Mouse (Mus musculus) thymus, postnatal 25 days (tissue): Measurements from ENCODE around the gene Cbs.
A peak's percentile ranks its signal among the peaks of the same experiment; 100 is the strongest.

Experiments used
- DNase-seq: peaks from one replicate; pipeline ENCODE4 v3.0.0; 2022

Cbs gene

DNA sequence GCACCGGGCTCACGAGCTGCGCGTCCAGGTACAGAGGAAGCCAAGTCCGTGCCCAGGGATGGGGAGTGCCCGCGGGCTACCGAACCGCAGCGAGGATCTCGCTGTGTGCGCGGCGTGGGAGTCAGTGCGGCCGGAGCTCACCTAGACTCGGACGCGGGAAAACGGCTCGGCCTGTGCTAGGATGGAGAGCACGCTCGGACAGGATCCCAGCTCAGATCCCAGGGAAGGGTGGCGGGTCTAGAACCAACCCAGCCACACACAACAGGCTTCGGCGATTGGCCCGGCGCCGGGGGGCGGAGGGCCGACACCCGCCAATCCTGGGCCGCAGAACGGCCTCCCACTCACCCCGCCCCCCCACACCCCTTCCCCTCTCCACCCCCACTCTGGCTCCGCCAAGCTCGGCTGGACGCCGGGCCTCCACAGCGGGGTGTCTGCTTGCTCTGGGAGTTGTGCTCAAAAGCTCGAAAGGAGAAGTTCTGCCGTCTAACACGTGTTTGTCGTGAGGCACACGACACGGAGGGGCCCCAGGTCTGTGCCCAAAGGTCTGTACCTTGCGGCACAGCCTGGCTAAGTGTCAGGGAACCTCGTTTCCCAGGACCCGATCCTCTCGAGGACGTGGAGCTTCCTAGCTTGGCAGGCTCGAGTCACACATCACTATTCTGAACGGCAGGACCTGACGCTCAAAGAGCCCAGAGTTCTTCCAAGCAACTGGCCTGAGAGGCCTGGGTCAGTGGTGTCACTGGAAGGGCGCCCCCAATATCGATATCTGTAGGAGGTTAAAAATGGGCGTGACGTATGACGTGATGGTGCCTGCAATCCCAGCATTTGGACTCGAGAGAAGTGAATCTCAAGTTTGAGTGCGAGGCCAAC lies at the start of gene Cbs:
Gene Cbs, minus strand, starts transcription at position 297 of the 870 bp plus-strand sequence.
- DNase-seq = peak; percentile 47

DNA sequence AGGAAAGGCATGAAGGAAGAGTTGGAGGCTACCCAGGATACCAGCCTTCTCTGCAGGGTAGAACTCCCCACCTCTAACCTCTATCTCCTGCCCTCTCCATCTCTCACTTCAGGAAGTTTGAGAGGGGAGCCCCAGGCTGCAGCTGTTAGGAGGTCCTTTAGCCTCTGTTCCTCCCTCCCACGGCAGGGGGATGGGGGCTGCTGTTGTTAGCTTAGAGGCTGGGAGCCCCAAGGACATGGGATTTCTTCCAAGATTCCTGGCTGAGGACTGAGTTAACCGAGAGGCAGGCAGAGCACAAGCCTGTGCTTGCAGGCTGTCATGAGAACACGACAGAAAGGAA lies 49.2 kb upstream of the Cbs start:
- no peak for DNase-seq

DNA sequence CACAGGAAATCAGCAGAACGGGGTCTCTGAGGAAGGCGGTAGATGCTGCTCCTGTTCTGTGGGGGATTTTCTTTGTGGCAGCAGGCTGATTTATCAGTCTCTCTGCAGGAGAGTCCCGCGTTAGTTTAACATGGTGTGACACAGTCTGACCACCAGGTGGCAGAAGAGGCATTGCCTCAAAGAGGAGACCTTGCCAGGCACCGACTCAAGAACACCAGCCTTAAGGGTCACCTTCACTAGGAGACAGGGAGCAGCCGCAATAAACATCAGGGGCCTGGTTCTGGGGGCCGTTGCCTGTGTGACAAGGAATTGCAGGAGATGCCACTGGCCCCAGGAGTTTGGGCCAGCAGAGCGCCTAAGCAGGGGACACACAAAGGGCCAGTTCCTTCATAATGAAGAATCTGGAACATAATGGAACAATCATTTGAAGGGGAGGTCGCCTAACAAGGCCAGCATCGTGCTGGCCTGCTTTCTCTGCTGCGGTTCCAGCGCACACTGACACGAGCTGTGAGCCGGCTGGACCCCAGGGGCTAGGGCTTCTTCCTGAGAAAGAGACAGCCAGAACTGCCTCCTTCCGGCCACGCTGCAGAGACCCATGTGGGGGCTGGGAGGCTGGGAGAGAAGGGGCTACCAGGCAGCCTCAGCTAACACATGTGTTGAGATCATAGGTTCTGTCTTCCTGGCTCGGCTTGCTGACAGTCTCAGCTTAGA lies 48.6 kb upstream of the Cbs start:
- DNase-seq = peak; percentile 79

DNA sequence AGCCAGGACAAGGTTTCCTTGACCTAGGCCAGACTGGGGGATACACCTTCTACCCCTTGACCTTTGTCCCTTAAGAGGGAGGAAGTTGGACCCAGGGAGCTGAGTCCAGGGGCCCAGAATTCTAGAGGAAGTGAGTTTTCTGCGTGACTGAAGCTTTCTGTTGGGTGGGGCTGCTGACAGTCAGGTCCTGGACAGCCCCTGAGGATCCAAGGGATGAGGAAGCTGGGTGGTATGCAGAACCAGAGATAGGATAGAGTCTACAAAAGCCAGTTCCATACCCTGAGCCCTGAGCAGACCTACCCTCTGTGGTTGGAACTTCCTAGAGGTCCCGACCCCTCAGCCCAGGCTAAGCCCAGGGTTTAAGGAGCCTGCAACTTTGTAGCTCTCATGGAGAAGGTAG lies 43.4 kb upstream of the Cbs start:
- DNase-seq = no peak

DNA sequence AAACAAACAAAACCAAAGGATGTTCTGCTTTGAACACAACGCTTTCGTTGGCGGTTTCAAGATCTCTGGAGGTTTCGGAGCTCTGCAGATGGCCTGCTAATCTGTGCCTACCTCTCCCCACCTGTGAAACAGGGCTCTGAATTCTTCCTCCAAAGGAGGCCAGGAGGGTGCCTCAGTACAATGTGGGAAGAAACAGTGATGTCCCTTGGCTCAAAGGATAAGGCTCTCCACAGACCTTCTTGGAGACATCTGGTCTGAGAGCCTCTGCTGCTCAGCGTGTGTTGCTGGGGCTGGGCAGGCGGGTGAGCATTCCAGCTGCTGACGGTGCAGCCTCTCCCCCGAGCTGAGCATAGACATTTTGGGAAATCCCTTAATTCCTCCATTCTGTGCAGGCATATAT lies 40.5 kb upstream of the Cbs start, which contains the start of gene Cryaa:
Gene Cryaa, plus strand, starts transcription at position 301 of the 400 bp plus-strand sequence.
- no peak for DNase-seq

DNA sequence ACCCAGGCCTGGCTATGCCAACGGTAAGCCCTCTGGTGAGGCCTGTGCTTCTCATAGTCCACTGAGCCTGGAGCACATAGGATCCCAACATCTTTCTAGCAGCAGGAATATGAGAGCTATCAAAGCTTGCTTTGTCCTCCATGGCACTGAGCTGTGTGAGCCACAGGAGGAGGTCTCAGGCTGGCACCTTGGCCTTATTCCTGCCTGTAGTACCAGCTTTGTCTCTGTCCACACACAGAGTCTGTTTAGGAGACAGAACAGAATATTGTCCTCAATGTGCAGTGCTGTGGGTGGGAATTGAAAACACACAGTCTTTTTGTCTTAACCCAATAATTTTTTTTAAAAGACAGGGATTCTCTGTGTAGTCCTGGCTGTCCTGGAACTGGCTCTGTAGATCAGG lies 37.4 kb upstream of the Cbs start:
- no peak for DNase-seq

DNA sequence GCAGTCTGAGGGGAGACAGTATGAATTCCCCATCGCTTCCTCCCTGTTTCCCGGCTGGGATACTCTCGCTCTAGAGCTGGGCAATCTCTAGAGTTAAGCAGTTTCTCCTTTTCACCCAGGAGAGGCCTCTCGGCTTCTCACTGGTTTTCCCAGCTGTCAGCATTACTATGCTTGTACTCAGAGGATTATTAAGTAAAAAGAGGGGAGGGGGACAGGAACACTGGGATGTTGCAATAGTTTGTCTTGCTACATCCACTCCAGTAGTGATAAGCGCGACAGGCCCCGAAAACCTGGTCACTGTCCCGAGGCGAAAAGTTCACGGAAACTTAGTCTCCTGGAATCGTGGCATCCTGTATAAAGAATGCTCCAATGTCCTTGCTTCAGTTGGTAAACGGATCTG lies 35.2 kb upstream of the Cbs start:
- DNase-seq = no peak

DNA sequence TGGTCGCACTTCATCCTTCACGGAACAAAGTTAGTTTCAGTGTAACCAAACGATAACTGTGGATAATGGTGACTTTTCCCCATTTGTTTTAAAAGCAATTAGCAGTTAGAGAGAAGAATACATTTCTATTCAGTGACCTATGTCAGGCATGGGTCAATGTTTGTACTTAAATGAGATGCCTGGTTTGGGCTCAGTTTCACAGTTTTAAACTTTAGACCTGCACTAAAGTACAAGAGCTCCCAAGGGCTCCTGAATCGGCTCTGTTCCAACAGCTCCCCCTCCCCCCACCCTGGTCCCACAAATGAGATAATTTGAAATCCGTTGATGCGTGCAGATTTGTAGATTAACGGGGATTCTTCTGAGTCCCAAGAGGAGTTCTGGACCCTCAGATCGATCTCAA lies 34.7 kb upstream of the Cbs start:
- no peak for DNase-seq

DNA sequence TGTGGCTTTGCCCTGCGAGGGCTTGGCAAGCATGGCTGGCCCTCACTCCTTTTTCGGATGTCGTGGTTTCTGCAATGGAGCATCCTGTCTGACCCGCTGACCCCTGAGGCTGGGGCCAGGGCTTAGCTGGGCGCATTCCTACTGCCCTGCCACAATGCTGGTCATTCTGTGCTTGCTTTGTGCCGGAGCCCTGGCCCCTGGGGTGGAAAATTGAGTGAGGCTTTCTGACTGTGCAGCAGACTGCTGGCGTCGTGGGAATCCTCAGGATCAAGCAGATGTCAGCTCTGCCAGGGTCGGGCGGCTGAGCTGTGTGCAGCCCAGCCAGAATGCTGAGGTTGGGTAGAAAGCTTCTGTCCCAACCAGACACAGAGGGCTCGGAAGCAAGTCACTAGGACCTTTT lies 33.1 kb upstream of the Cbs start:
- DNase-seq = no peak

DNA sequence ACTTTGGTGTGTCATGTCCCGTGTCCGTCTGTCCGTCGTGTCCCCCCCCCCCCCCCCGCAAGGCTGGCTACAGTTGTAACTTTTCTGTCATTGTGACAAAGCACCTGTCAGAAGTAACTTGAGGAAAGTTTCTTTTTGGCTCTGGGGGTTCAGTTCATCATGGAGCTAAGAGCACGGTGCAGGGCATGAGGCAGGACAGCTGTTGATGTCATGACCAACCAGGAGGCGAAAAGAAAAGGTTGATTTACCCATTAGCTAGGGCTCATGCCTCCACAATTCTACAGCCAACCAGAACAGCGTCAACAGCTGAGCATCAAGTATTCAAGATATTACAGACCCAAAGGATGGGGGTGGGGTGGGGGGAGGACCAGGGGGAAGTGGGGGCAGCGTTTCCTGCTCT lies 31.3 kb upstream of the Cbs start:
- no peak for DNase-seq

DNA sequence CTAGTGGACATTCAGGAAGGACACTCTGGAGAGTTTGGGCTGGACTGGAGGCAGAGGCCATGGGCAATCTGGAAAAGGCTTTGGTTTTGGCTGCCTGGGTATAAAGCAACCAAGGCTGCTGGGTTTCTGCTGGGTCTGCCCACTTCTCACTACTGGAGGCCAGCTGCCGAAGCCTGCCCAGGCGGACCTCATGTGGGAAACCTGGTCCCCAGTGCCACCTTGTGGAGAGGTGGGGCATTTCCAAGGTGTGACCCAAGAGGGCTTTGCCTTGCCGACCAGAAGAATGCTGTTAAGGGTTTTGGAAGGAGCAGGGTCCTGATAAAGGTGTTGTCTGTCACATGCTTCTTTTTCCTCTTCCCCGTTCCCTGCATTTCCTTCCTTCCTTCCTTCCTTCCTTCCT lies 27.7 kb upstream of the Cbs start:
- DNase-seq = peak; percentile 89

DNA sequence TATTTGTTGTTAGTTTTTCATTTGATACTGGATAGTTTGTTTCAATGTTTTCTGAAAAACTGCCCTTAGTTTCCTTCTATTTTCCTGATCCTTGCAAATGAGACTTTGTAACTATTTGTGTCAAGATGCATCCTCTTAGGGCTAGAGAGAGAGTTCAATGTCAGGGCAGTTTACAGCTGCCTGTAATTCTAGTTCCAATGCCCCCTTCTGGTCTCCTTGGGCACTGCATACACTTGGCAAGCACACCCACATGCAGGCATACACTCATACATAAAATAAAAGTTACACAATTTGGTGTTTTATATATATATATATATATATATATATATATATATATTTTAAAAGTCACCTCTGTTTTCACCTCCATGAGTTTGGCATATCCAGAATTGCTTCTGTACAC lies 25.8 kb upstream of the Cbs start:
- DNase-seq = no peak

DNA sequence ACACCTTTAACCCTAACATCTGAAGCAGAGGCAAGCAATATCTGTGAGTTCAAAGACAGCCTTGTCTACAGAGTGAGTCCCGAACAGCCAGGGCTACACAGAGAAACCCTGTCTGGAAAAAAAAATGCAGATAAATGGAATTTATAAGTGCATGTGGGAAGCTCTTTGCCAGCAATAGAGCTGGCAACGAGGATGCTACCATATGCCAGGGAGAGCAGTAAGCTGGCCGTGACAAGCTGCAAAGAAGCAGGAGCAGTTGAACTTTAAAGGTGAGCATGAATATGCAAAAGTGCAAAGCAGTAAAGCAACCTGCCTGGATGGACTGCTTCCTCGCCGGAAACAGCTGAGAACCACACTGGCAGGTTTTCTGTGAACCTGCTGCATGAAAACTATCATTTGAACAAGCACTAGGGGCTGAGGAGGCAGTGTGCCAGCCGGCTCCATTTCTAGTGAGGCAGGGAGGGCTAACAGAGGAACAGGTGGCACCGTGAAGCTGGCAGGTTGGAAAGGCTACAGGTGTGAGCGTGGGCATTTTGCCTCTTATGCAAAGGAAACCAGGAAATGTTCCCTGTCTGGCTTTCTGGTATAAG lies 23.7 kb upstream of the Cbs start:
- DNase-seq = no peak

DNA sequence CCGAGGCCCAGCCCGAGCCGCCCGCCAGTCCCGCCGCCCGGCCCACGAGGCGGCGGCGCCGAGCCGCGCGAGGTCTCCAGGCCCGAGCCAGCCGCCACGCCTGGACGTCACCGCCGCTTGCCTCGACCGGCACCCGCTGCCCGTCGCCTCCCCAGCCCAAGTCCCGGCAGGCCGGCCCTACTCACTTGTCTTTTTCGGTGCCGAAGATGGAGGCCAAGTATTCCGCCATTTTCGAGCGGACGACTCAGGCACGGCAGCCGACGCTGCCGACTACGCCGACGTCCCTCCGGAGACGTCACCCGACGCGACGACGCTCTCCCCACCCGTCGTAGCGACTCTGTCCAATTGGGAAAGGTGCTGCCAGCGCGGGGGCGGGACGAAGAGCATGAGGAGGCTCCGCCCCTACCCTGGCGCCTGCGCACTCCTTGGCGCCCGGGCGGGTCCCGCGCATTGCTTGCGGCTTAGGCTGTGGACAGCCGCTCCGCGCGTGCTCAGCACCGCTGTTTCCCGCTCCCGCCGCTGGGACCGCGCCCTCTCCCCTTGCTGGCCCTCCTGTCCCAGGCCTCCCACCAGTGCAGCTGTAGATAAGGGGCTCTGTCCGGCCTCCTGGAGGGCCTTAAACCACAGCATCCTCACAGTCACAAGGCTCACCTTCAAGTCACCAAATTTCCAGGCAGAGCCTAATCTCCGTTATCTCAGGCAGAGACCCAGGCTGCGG lies 21.6 kb upstream of the Cbs start, which contains the start of gene U2af1:
Gene U2af1, minus strand, starts transcription at position 425 of the 718 bp plus-strand sequence.
- DNase-seq = peak; percentile 98

DNA sequence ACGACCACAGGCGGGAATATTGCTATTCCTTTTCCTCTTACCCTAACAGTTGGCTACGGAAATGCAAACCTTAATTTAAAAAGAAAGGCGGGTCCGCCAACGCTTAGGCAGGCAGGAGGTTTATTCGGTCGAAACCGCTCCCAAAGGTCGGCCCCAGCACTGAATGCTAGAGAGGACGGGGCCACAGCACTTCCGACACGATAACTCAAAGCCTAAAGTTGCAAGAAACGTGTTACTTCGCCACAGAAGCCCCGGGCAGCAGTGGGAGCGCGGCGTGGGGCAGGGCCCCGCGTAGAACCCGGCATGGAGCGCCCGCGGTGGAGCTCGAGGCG lies 21.1 kb upstream of the Cbs start:
- DNase-seq = no peak

DNA sequence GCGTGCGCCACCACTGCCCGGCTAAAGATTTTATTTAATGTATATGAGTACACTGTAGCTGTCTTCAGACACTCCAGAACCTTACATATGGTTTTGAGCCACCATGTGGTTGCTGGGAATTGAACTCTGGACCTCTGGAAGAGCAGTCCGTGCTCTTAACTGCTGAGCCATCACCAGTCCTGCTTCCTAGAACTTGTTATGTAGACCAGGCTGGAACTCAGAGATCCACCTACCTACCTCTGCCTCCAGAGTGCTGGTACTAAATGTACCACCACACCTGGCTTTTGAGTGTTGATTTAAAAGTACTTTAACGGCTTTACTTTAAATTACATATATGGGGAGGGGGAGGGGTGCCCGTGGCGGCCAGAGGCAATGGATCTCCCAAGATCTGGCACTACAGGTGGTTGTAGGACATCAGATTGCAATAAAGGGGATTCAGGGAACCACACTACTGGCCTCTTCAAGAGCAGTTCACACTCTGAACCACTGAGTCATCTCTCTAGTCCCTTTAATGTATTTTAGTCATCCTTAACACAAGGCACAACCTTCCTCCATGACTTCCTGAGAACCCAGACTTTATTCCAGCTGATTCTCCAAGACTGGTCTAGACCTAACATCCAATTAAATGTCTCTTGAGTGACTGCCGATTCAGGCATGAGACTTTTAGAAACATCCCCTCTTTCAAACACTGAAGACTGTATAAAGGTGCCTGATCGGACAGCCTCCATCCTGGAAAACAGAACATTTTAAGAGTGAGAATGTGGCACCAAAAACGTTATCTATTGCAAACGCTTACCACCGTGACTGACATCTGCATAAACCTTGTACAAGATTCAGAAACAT lies 20.3 kb upstream of the Cbs start:
- DNase-seq = no peak

DNA sequence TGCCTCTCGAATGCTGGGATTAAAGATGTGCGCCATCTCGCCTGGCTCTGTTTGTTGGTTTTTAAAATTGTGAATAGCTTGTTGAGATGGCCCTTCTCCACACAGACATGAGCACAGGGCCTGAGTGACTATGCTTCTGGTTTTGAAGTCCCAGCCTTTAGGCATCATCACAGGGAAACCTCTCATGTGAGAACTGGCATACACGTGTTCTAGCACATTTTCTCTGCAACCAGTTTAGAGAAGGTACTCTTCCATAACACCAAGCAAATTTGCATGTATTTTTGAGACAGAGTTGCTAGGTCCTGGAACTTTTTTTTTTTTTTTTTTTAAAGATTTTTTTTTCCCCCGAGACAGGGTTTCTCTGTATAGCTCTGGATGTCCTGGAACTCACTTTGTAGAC lies 19.6 kb upstream of the Cbs start:
- no peak for DNase-seq

DNA sequence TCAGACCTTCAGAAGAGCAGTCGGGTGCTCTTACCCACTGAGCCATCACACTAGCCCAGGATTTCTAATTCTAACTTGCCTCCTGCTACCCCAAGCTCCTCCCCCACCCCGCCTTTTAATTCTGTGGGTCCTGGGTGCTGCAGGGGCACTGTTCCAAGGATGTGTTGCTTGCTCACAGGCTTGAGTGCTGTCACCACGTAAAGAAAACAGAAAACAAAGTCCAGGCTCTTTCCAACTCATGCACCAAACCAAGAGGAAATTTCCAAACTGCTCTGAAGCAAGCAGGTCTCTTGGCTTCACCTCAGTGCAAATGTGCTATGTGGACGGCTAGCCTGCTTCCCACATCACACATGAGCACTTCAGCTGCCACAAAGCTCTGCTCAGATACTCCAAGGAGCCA lies 18.3 kb upstream of the Cbs start:
- no peak for DNase-seq

DNA sequence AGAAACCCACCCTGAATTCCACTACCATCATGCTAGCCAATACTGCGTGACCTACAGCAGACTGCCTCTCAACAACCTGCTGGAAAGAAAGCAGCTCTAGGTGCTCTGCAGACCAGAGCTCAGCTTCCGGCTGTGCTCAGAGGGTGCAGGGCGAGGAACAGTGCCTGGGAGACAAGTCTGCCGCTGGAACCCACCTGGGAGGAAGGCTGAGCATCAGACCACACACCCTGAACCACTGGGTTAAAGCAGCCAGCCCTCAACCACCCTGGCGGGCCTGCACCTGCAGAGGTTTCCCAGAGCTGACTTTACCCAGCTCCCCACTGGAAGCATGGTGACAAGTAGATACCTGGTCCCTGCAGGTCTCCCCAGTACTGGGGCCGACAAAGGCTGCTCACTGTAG lies 16.2 kb upstream of the Cbs start:
- peak; percentile 50 for DNase-seq

DNA sequence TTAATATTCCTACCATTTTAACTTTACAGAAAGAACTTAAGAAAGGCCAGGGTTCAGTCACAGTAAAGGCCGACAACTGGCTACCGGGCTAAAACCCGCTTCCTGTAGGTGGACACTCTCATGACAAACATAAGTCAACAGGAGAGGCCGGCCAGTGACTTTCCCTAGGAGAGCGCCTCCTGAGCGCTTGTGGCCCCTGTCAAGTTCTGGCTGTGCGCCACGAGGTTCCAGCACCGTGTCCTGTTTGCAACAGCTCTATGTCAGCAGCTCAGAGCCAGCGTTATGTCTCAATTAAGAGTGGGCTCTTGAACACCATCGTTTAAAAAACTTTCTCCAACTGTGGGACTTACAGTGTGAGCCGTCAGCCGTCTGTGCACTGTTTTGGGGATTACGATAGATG lies 15.1 kb upstream of the Cbs start:
- DNase-seq = no peak

DNA sequence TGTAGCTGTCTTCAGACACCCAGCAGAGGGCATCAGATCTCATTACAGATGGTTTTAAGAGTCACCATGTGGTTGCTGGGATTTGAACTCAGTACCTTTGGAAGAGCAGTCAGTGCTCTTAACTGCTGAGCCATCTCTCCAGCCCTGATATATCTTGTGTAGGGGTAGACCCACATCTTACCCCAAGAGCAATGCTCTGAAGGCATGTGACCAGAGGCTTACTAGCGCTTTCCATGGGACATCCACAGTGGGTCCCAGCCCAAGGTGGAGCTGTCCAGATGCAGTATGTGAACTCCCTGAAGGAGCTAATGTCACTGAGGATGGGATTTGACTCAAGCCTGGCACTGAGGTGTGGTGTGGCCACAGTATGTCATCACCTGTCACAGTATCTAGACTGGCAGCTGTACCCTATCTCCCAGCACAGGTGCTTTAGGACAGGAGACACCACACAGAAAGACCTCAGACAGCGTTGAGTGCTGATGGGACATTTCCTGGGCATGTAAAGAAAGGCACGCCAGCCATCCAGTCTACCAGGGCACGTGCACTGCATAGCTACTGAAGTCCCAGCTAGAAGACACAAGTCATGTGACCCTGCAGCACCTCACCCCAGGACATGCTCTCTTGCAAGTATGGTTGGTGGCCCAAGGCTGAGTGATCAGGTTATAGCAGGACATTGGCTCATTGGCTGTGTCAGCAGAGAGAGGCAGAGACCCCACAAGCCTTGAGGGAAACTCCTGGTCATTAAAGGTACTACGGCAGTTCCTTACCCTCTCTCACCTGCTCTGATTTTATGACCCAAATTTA lies 9.4 kb upstream of the Cbs start:
- DNase-seq = no peak

DNA sequence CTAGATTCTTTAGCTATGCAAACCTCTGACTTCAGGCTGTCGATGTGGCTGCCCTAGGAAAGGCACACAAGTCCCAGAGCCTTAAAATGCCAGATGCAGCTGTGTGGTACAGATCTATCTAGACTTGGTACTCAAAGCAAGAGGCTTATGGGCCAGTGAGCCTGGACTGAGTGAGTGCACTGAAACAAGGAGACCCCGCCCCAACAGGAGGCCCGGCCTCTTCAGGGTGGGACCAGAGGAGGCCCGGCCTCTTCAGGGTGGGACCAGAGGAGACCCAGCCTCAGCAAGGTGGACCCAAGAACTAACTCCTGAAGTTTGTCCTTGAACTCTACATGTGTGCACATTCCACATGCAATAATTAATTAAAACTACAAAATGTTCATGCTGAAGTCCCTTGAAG lies 5.9 kb upstream of the Cbs start:
- DNase-seq = no peak
